Mouse (Mus musculus) hindbrain, embryonic 16.5 days (tissue): Measurements from ENCODE around the gene Arhgap35. TPM values are rescaled to one million over a fixed set of nuclear protein-coding genes. Genes with fewer than 3 reads are reported as not detected.

Source experiments
- ATAC-seq: fragments of 200-750 bp; cut with Nextera tagmentation; 2 replicates; pipeline ENCODE4 v1.8.0; 2017; ENCODE audit warnings: moderate TSS enrichment, moderate library complexity
- H3K27ac ChIP-seq: fragments of 300-500 bp; sonication (generic); 2 replicates; pipeline ENCODE4 v1.5.1; 2014; ENCODE audit warnings: low read depth, mild to moderate bottlenecking, control low read depth, low read length, moderate library complexity
- H3K27me3 ChIP-seq: fragments of 300-500 bp; sonication (generic); replicated peaks from 2 replicates; pipeline ENCODE4 v1.6.1; 2014; ENCODE audit warnings: low read length; ENCODE audit not compliant: control insufficient read depth, insufficient read depth
- H3K36me3 ChIP-seq: fragments of 300-500 bp; sonication (generic); 2 replicates; pipeline ENCODE4 v1.6.1; 2014; ENCODE audit warnings: mild to moderate bottlenecking, low read length, moderate library complexity, mixed read lengths; ENCODE audit not compliant: control insufficient read depth, insufficient read depth
- H3K4me1 ChIP-seq: fragments of 300-500 bp; sonication (generic); 2 replicates; pipeline ENCODE4 v1.6.1; 2014; ENCODE audit warnings: low read depth, low read length; ENCODE audit not compliant: control insufficient read depth, insufficient read depth
- H3K4me2 ChIP-seq: fragments of 300-500 bp; sonication (generic); 2 replicates; pipeline ENCODE4 v1.6.1; 2014; ENCODE audit warnings: mild to moderate bottlenecking, low read length, control low read depth, moderate library complexity
- H3K4me3 ChIP-seq: fragments of 300-500 bp; sonication (generic); 2 replicates; pipeline ENCODE4 v1.5.1; 2014; ENCODE audit warnings: mild to moderate bottlenecking, low read length, control low read depth, moderate library complexity
- H3K9ac ChIP-seq: fragments of 300-500 bp; sonication (generic); 2 replicates; pipeline ENCODE4 v1.6.1; 2014; ENCODE audit warnings: low read depth, mild to moderate bottlenecking, control low read depth, low read length, moderate library complexity
- H3K9me3 ChIP-seq: fragments of 300-500 bp; sonication (generic); 2 replicates; pipeline ENCODE4 v1.6.1; 2014; ENCODE audit warnings: mild to moderate bottlenecking, low read length, moderate library complexity; ENCODE audit not compliant: control insufficient read depth
- WGBS: fragments of 180-500 bp; shearing (Covaris S2); extraction: QIAGEN DNeasy Blood & Tissue Kit; methylation state at CpG from one replicate; pipeline ENCODE4 v1.1.7; 2014; 5-methylcytosine and 5-hydroxymethylcytosine counted together
- polyA plus RNA-seq: library from polyadenylated mRNA; unstranded; fragments of >200 nt; fragmentation: Nextera tagmentation; extraction: Ambion mirVana; gene quantifications from 2 replicates; pipeline ENCODE4 v1.2.1, GENCODE M21; 2015

Arhgap35 gene
- polyA plus RNA-seq, 1 experiment from 2014 or later = 28.5 TPM

DNA sequence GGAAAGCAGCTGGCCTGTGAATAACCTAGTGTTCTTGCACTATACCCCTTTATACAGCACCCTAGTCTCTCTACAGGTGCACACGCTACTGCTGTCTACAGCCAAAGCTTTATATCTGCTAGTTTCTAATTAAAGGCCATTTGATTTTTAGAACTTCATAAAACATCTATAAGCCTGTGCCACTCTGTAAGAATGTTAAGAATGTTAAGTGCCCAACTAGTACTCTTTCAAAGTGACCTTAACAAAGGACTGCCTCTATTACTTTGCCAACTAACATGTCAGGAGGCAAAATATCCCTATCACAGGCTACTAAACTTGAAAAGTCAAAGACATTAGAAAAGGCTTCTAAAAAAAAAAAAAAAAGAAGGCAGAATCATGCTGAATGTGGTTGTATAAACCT, 31.0 kb downstream of the Arhgap35 start:
- H3K4me2 ChIP-seq = no peak overlapping the region
- peaks cover 13% of the 10 kb centered on the region for H3K4me1 ChIP-seq
- ATAC-seq = no peak
- H3K36me3 ChIP-seq = no peaks in the 10 kb centered on the region
- no peaks in the 10 kb centered on the region for H3K27me3 ChIP-seq
- H3K27ac ChIP-seq = no peak overlapping the region
- no peak overlapping the region for H3K4me3 ChIP-seq
- no peaks in the 10 kb centered on the region for H3K9me3 ChIP-seq
- no peak overlapping the region for H3K9ac ChIP-seq
- WGBS = 83% methylated on average over 1 of the region's 1 CpGs

DNA sequence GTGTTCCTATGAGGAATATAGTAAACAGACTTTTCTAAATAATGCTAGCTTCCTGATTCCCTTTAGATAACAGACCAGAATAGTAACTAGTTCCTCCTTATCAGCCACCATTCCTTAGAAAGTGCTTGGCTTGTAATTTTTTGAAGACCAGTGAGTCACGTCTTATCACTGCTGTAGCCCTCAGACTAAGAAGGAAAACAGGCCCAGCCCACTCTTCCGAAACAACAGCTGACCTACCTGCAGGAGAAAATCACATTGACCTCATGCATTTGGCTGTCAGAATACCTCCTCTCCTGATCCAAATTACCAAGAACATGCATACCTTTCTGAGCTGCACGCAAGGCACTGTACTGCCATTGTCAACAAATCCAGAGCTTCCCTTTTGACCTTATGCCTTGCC, 32.5 kb downstream of the Arhgap35 start:
- Histone ChIP-seq H3K9ac (no peak overlapping the region), H3K27ac (no peak overlapping the region), H3K4me2 (no peak overlapping the region), H3K9me3 (no peaks in the 10 kb centered on the region), H3K36me3 (no peaks in the 10 kb centered on the region), H3K4me1 (peaks cover 13% of the 10 kb centered on the region), H3K4me3 (no peak overlapping the region), H3K27me3 (no peaks in the 10 kb centered on the region)
- ATAC-seq = no peak
- 86% methylated on average over 3 of the region's 3 CpGs for WGBS

DNA sequence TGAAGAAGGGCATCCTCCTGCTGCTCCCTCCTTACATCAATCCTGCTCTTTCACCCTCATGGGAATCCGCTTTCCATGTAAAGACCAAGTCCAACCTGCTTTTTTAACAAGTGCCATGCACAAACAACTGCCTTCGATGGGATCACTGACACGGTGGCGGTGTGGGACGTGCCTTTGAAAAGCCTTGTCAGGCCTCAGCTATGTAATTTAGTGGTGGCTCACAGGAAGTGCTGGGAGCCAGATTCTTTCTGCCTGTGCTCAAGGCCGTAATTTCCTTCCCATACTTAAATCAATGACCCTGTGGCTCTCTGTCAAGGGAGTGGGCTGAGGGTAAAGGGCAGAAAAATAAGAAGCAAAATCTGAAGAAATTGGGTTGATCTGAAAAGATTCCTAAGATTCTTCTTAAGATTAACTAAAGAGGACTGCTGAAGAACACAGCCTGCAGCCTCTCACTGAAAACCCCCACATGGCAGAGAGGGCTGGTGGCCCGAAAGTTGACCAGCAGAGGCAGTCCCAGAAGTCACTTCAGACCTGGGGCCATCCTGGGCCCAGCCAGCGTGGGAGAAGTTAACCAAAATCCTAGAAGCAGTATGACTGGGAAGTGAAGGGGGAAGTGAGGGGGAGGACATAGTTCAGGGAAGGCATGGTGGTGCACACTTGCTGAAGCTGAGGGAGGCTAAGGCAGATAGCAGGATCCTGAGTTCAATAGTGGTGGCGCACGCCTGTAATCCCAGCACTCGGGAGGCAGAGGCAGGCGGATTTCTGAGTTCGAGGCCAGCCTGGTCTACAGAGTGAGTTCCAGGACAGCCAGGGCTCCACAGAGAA, 33.3 kb downstream of the Arhgap35 start:
- H3K9ac ChIP-seq = no peak overlapping the region

DNA sequence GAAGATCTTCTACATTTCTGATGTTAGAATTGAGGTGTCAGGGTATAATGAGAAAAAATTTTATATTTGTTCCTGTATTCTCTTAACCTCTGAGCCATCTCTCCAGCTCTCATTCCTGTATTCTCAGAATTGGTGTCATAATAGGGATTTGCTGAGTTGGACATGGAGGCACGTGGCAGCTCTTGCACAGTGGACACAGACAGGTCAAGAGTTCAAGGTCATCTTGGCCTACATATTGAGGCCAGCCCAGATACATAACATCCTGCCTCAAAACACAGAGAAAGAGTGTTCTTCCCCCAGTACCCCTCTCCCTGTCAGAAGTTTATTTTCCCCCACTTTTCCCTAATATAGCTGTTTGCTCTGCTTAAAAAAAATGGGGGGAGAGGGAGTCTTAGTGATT, 38.1 kb downstream of the Arhgap35 start:
- ATAC-seq = no peak
- Histone ChIP-seq H3K27ac (no peak overlapping the region), H3K9ac (no peak overlapping the region), H3K36me3 (no peaks in the 10 kb centered on the region), H3K4me3 (no peak overlapping the region), H3K9me3 (no peaks in the 10 kb centered on the region), H3K4me2 (no peak overlapping the region), H3K27me3 (no peaks in the 10 kb centered on the region), H3K4me1 (peaks cover 8% of the 10 kb centered on the region; the same call in 1 of the 2 replicates)
- WGBS = 83% methylated on average over 1 of the region's 1 CpGs

More for the DNA sequence above, 33.3 kb downstream of the Arhgap35 start:
- ATAC-seq = no peak
- Histone ChIP-seq H3K36me3 (no peaks in the 10 kb centered on the region), H3K4me2 (no peak overlapping the region), H3K9me3 (no peaks in the 10 kb centered on the region), H3K27ac (no peak overlapping the region), H3K27me3 (no peaks in the 10 kb centered on the region), H3K4me1 (peaks cover 13% of the 10 kb centered on the region), H3K4me3 (no peak overlapping the region)
- 69% methylated on average over 13 of the region's 13 CpGs for WGBS

DNA sequence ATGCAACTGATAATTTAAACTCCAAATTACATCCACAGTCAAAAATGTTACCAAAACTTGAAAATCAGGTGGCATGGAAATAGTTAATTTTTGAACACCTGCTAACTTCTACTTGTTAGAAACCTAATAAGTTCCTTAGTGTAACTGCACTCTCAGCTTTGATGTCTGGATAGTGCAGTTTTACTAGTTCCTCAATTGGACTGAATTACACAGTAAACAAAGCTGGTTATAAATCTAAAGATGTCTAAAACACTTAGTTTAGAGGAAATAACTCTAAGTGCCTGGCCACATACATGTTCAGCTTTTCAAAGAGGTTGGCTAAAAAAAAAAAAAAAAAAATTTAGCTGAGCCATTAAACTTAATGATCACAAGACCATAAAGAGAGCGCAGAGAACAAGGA, 43.6 kb downstream of the Arhgap35 start:
- H3K4me2 ChIP-seq = no peak overlapping the region
- no peaks in the 10 kb centered on the region for H3K4me1 ChIP-seq
- H3K27ac ChIP-seq = no peak overlapping the region
- no peaks in the 10 kb centered on the region for H3K27me3 ChIP-seq
- no peaks in the 10 kb centered on the region for H3K9me3 ChIP-seq
- H3K36me3 ChIP-seq = no peaks in the 10 kb centered on the region
- no peak for ATAC-seq
- H3K9ac ChIP-seq = no peak overlapping the region
- H3K4me3 ChIP-seq = no peak overlapping the region
- 92% methylated on average over 1 of the region's 1 CpGs for WGBS

DNA sequence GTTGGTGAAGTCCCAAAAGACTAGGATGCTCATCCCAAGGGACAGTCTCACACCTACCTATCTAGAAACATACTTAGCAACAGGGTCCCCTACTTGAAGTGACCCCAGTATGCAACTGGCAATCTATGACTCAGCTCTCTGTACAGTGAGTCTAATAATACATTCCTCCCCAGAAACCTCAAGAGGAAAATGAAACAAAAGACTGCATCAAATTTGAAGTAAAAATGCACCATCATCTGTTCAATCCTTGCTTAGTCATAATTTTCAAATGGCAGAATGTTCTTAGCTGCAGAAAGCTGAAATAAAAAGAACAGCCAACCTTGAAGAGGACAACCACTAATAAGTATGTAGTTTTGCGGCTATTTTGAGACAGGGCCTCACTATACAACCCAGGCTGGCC, 44.1 kb downstream of the Arhgap35 start:
- no peak overlapping the region for H3K27ac ChIP-seq
- H3K27me3 ChIP-seq = no peaks in the 10 kb centered on the region
- no peak for ATAC-seq
- no peaks in the 10 kb centered on the region for H3K36me3 ChIP-seq
- H3K9ac ChIP-seq = no peak overlapping the region
- H3K4me3 ChIP-seq = no peak overlapping the region
- H3K4me2 ChIP-seq = no peak overlapping the region
- no peaks in the 10 kb centered on the region for H3K4me1 ChIP-seq
- WGBS = 100% methylated on average over 1 of the region's 1 CpGs
- H3K9me3 ChIP-seq = no peaks in the 10 kb centered on the region

GRCm38 (mm10) chr7:16564491-16564890, 50.3 kb downstream of the Arhgap35 start:
- no peak overlapping the region for H3K9ac ChIP-seq
- no peaks in the 10 kb centered on the region for H3K9me3 ChIP-seq
- no peak for ATAC-seq
- H3K27me3 ChIP-seq = no peaks in the 10 kb centered on the region
- no peak overlapping the region for H3K4me2 ChIP-seq
- H3K4me3 ChIP-seq = no peak overlapping the region
- peaks cover 26% of the 10 kb centered on the region for H3K36me3 ChIP-seq
- H3K4me1 ChIP-seq = no peaks in the 10 kb centered on the region
- no peak overlapping the region for H3K27ac ChIP-seq
- WGBS = 95% methylated on average over 8 of the region's 8 CpGs

- no peak overlapping the region for H3K4me3 ChIP-seq
- no peak overlapping the region for H3K4me2 ChIP-seq
- WGBS = 53% methylated on average over 9 of the region's 9 CpGs
- peak; percentile 70 for ATAC-seq
- peaks cover 17% of the 10 kb centered on the region for H3K36me3 ChIP-seq
- no peaks in the 10 kb centered on the region for H3K27me3 ChIP-seq
- no peak overlapping the region for H3K9ac ChIP-seq
- H3K4me1 ChIP-seq = peaks cover 15% of the 10 kb centered on the region
- H3K27ac ChIP-seq = peak overlapping the region; percentile 6; the same call in 1 of the 2 replicates
- H3K9me3 ChIP-seq = no peaks in the 10 kb centered on the region
Observed at GRCm38 (mm10) chr7:16557783-16558538, 56.8 kb downstream of the Arhgap35 start.

DNA sequence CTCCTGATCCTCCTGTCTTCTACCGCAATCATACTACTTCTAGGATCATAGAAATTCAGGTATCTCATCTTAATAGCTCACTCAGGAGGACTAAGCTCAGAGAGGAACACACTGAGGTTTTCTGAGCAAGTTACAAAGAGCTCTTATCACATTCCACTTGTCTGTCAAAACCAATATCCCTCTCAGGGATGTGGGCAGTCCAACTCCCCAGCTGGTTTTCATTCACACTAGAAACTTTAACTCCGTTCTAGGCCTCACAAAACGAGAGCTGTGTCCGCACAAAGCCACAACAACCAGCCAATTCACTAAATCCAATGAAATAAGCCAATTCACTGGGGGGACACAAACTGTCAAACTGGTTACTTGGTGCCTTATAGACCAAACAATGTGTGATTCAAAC, 57.5 kb downstream of the Arhgap35 start:
- no peak overlapping the region for H3K4me3 ChIP-seq
- no peaks in the 10 kb centered on the region for H3K27me3 ChIP-seq
- peaks cover 10% of the 10 kb centered on the region for H3K36me3 ChIP-seq
- no peak overlapping the region for H3K4me2 ChIP-seq
- no peak for ATAC-seq
- H3K9ac ChIP-seq = no peak overlapping the region
- H3K9me3 ChIP-seq = no peaks in the 10 kb centered on the region
- WGBS = 58% methylated on average over 4 of the region's 4 CpGs
- peak overlapping the region; percentile 5; the same call in 1 of the 2 replicates for H3K27ac ChIP-seq
- H3K4me1 ChIP-seq = peaks cover 15% of the 10 kb centered on the region
